Mouse (Mus musculus) C2C12 (cell line): ENCODE measurements around the gene Clec16a.

Source experiments
- CEBPB ChIP-seq: IDR thresholded peaks from one replicate; pipeline ENCODE4 v1.6.1; 2011; ENCODE audit warnings: low read depth, mild to moderate bottlenecking, control low read depth, moderate library complexity
- CTCF ChIP-seq: IDR thresholded peaks from one replicate; pipeline ENCODE4 v1.5.1; 2011; ENCODE audit not compliant: control insufficient read depth, insufficient read depth, insufficient read length
- MAX ChIP-seq: IDR thresholded peaks from one replicate; pipeline ENCODE4 v1.6.1; 2011; ENCODE audit warnings: mild to moderate bottlenecking, control low read depth
- MYOG ChIP-seq: IDR thresholded peaks from one replicate; pipeline ENCODE4 v1.6.1; 2011; ENCODE audit not compliant: control insufficient read depth, insufficient read length; ENCODE audit errors: extremely low read depth
- USF1 ChIP-seq: IDR thresholded peaks from one replicate; pipeline ENCODE4 v1.6.1; 2011; ENCODE audit warnings: low read depth, mild to moderate bottlenecking, control low read depth, moderate library complexity

DNA sequence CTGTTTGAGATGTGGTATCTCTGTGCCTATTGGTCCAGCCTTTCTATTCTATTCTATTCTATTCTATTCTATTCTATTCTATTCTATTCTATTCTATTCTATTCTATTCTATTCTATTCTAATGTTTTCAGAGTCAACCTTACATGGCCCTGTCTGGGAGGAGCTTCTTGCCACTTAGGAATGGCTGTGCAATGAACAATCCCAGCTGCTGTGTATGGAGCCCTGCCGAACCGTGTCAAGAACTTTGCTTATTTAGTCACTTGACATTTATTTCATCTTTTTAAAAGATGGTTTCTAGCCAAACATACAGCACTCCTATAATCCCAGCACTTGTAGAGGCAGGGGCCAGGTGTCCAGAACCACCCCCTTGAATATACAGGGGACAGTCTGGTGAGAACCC is 219.2 kb downstream of the Clec16a start:
- TF ChIP-seq MAX (no peak), MYOG (no peak), CTCF (no peak), USF1 (no peak), CEBPB (no peak)
